Mouse (Mus musculus) intestine, postnatal 0 days (tissue): ENCODE data around the gene Kmt5c. TPM values are rescaled to one million over a fixed set of nuclear protein-coding genes. Genes with fewer than 3 reads are reported as not detected.

Source experiments
- ATAC-seq: fragments of 200-750 bp; cut with Nextera tagmentation; 2 replicates; pipeline ENCODE4 v1.8.0; 2017; ENCODE audit warnings: mild to moderate bottlenecking, moderate TSS enrichment, moderate library complexity
- H3K27ac ChIP-seq: fragments of 300-500 bp; sonication (generic); 2 replicates; pipeline ENCODE4 v1.5.1; 2014; ENCODE audit warnings: mild to moderate bottlenecking, low read depth, low read length, moderate library complexity
- H3K27me3 ChIP-seq: fragments of 300-500 bp; sonication (generic); replicated peaks from 2 replicates; pipeline ENCODE4 v1.6.1; 2014; ENCODE audit warnings: low read length, mixed read lengths; ENCODE audit not compliant: control insufficient read depth, insufficient read depth
- H3K36me3 ChIP-seq: fragments of 300-500 bp; sonication (generic); 2 replicates; pipeline ENCODE4 v1.6.1; 2014; ENCODE audit warnings: mild to moderate bottlenecking, moderate library complexity; ENCODE audit not compliant: control insufficient read depth, insufficient read depth
- H3K4me1 ChIP-seq: fragments of 300-500 bp; sonication (generic); replicated peaks from 2 replicates; pipeline ENCODE4 v1.6.1; 2014; ENCODE audit warnings: antibody characterized with exemption, low read length, mixed read lengths; ENCODE audit not compliant: control insufficient read depth, insufficient read depth
- H3K4me2 ChIP-seq: fragments of 300-500 bp; sonication (generic); replicated peaks from 2 replicates; pipeline ENCODE4 v1.6.1; 2014; ENCODE audit warnings: low read depth, mild to moderate bottlenecking, moderate library complexity
- H3K4me3 ChIP-seq: fragments of 300-500 bp; sonication (generic); 2 replicates; pipeline ENCODE4 v1.5.1; 2014; ENCODE audit warnings: low read depth, low read length
- H3K9ac ChIP-seq: fragments of 300-500 bp; sonication (generic); 2 replicates; pipeline ENCODE4 v1.6.1; 2014; ENCODE audit warnings: mild to moderate bottlenecking, low read depth, low read length
- H3K9me3 ChIP-seq: fragments of 300-500 bp; sonication (generic); 2 replicates; pipeline ENCODE4 v1.6.1; 2016; ENCODE audit warnings: mixed run types; ENCODE audit not compliant: control insufficient read depth
- CTCF ChIP-seq: sonication (generic); IDR thresholded peaks from 2 replicates; pipeline ENCODE4 v1.5.1; 2016; ENCODE audit warnings: low read depth, mild to moderate bottlenecking, control low read depth, antibody characterized with exemption, moderate library complexity
- WGBS: fragments of 180-500 bp; shearing (Covaris S2); extraction: QIAGEN DNeasy Blood & Tissue Kit; methylation state at CpG from one replicate; pipeline ENCODE4 v1.1.7; 2014; 5-methylcytosine and 5-hydroxymethylcytosine counted together
- polyA plus RNA-seq: library from polyadenylated mRNA; unstranded; fragments of >200 nt; fragmentation: Nextera tagmentation; extraction: Ambion mirVana; gene quantifications from 2 replicates; pipeline ENCODE4 v1.2.1, GENCODE M21; 2015

Gene Kmt5c
- polyA plus RNA-seq, 1 experiment from 2014 or later, result 35.8 TPM

DNA sequence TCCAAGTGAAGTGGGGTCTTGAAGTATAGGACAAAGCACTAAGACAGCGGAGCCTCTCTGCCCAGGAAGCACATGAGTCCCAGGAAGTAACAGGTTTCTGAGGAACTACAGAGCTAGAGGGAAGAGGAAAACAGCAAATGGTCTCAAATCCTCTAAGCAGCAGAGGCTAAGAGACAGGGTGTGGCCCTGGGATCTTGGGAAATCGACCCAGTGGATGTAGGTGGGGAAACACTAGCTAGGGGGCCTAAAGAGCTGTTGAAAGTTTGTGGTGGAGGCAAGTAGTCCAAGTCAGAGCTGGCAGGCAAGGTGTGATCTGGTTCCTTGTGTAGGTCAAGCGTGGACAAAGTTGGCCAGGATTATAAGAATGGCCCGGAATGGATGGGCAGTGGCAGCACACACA is 8.4 kb downstream of the Kmt5c start:
- ATAC-seq, result no peak
- Histone ChIP-seq H3K4me3 (no peak overlapping the region), H3K27ac (no peak overlapping the region), H3K27me3 (no peaks in the 10 kb centered on the region), H3K9me3 (no peaks in the 10 kb centered on the region), H3K4me2 (no peak overlapping the region), H3K36me3 (peaks cover 26% of the 10 kb centered on the region), H3K4me1 (no peaks in the 10 kb centered on the region), H3K9ac (no peak overlapping the region)
- WGBS, result 69% methylated on average over 4 of the region's 4 CpGs
- TF ChIP-seq CTCF, result 0 out of 2 replicates have a peak, but pooled peaks have one; percentile 8

DNA sequence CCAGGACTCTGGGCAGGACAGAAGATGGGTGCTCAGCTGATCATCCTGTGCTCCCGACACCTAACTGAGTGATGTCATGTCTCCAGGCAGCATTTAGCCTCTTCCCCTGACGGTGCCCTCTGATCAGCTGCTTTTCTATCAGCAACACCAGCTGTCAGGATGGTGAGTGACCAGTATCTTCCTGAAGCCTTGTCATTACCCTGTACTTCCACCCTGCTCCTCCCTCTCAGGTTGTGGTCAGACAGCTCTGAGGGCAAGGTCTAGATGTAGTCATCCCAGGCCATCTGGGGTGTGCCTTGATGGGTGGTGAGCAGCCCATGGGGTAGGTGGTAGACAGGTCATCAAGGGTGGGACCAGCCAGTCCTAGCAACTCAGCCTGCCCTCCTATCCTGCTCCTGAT is 9.3 kb downstream of the Kmt5c start:
- peak; percentile 89 for ATAC-seq
- Histone ChIP-seq H3K27me3 (no peaks in the 10 kb centered on the region), H3K9me3 (no peaks in the 10 kb centered on the region), H3K9ac (no peak overlapping the region), H3K27ac (peak overlapping the region; percentile 54; the same call in 1 of the 2 replicates), H3K4me3 (no peak overlapping the region), H3K4me1 (no peaks in the 10 kb centered on the region), H3K36me3 (peaks cover 18% of the 10 kb centered on the region), H3K4me2 (no peak overlapping the region)
- TF ChIP-seq CTCF, result no peak
- WGBS, result 71% methylated on average over 2 of the region's 2 CpGs

GRCm38 (mm10) chr7:4751971-4752820 is 12.3 kb downstream of the Kmt5c start:
- ATAC-seq, result peak; percentile 42
- 2% methylated on average over 28 of the region's 30 CpGs for WGBS
- H3K9ac ChIP-seq, result 0 out of 2 replicates have a peak overlapping the region, but pooled peaks have one; percentile 1
- H3K27ac ChIP-seq, result no peak overlapping the region
- no peaks in the 10 kb centered on the region for H3K4me1 ChIP-seq
- no peaks in the 10 kb centered on the region for H3K27me3 ChIP-seq
- no peaks in the 10 kb centered on the region for H3K9me3 ChIP-seq
- H3K4me2 ChIP-seq, result peak overlapping the region; percentile 59
- H3K4me3 ChIP-seq, result peak overlapping the region; percentile 41
- peaks cover under 1% of the 10 kb centered on the region; the same call in 1 of the 2 replicates for H3K36me3 ChIP-seq
- no peak for TF ChIP-seq CTCF

GRCm38 (mm10) chr7:4752821-4753570 is 13.1 kb downstream of the Kmt5c start, which contains the start of gene Cox6b2:
Cox6b2 (minus strand) TSS chr7:4753094.
- no peak within 1 kb of the TSS; the same call in 1 of the 2 replicates for H3K27ac ChIP-seq
- peak within 1 kb of the TSS; percentile 41 for H3K4me3 ChIP-seq
- no peaks in the 10 kb centered on the region for H3K4me1 ChIP-seq
- 6% methylated on average over 24 of the region's 24 CpGs for WGBS
- no peaks in the 10 kb centered on the region for H3K9me3 ChIP-seq
- ATAC-seq, result peak; percentile 57
- H3K36me3 ChIP-seq, result no peaks in the 10 kb centered on the region
- H3K27me3 ChIP-seq, result no peaks in the 10 kb centered on the region
- H3K4me2 ChIP-seq, result peak within 1 kb of the TSS; percentile 59
- H3K9ac ChIP-seq, result no peak within 1 kb of the TSS
- 0 out of 2 replicates have a peak, but pooled peaks have one; percentile 18 for TF ChIP-seq CTCF

- H3K4me3 ChIP-seq, result no peak overlapping the region
- H3K36me3 ChIP-seq, result no peaks in the 10 kb centered on the region
- H3K9ac ChIP-seq, result no peak overlapping the region
- 36% methylated on average over 1 of the region's 1 CpGs for WGBS
- H3K27ac ChIP-seq, result no peak overlapping the region
- H3K27me3 ChIP-seq, result no peaks in the 10 kb centered on the region
- H3K4me2 ChIP-seq, result no peak overlapping the region
- H3K9me3 ChIP-seq, result no peaks in the 10 kb centered on the region
- H3K4me1 ChIP-seq, result no peaks in the 10 kb centered on the region
- no peak for TF ChIP-seq CTCF
- no peak for ATAC-seq
These were observed 19.8 kb downstream of the Kmt5c start for GRCm38 (mm10) chr7:4759670-4760069.
